Mouse (Mus musculus) MEL (cell line): ENCODE data around the gene Ipo5. TPM values are rescaled to one million over a fixed set of nuclear protein-coding genes. Genes with fewer than 3 reads are reported as not detected.

ENCODE experiments used
- DNase-seq: peaks from one replicate; pipeline ENCODE4 v3.0.0; 2011; ENCODE audit warnings: low read depth, low spot score
- H3K27ac ChIP-seq: 2 replicates; pipeline ENCODE4 v1.5.1; 2012; ENCODE audit warnings: low read depth, mild to moderate bottlenecking, control low read depth, low read length, moderate library complexity; ENCODE audit not compliant: control insufficient read depth
- H3K27me3 ChIP-seq, 2 experiments: fragments of 150-350 bp in 1 of 2; sonication (generic) in 1 of 2; 2 replicates each; pipeline ENCODE4 v1.6.1; 2012; ENCODE audit warnings: low read length in 2 of 2, mild to moderate bottlenecking in 2 of 2, improper control_type of control experiment in 1 of 2, moderate library complexity in 1 of 2; ENCODE audit not compliant: insufficient read depth in 2 of 2, control insufficient read depth in 1 of 2
- H3K36me3 ChIP-seq, 2 experiments: 2 replicates each; pipeline ENCODE4 v1.6.1; 2012 to 2014; ENCODE audit warnings: low read length in 2 of 2, improper control_type of control experiment in 1 of 2, inconsistent platforms in 1 of 2, mild to moderate bottlenecking in 1 of 2; ENCODE audit not compliant: insufficient read depth in 2 of 2, control insufficient read depth in 1 of 2
- H3K4me1 ChIP-seq, 2 experiments: fragments of 150-350 bp in 1 of 2; sonication (generic) in 1 of 2; 2 replicates each; pipeline ENCODE4 v1.6.1; 2012; ENCODE audit warnings: low read length in 2 of 2, improper control_type of control experiment in 1 of 2, mild to moderate bottlenecking in 1 of 2; ENCODE audit not compliant: insufficient read depth in 2 of 2, control insufficient read depth in 1 of 2
- H3K4me3 ChIP-seq, 2 experiments: fragments of 150-350 bp in 1 of 2; sonication (generic) in 1 of 2; 2 replicates each; pipeline ENCODE4 v1.5.1; 2012; ENCODE audit warnings: low read depth in 2 of 2, low read length in 2 of 2, mild to moderate bottlenecking in 2 of 2, moderate library complexity in 2 of 2, control low read depth in 1 of 2, improper control_type of control experiment in 1 of 2; ENCODE audit not compliant: control insufficient read depth in 1 of 2, insufficient read depth in 1 of 2
- H3K79me2 ChIP-seq: 2 replicates; pipeline ENCODE4 v1.6.1; 2012; ENCODE audit warnings: mild to moderate bottlenecking, low read length, moderate library complexity; ENCODE audit not compliant: control insufficient read depth, poor library complexity, insufficient read depth
- H3K9ac ChIP-seq: 2 replicates; pipeline ENCODE4 v1.6.1; 2012; ENCODE audit warnings: low read depth, mild to moderate bottlenecking, control low read depth, low read length, moderate library complexity; ENCODE audit not compliant: control insufficient read depth, poor library complexity, severe bottlenecking
- H3K9me3 ChIP-seq: fragments of 150-350 bp; sonication (generic); replicated peaks from 2 replicates; pipeline ENCODE4 v1.6.1; 2012; ENCODE audit warnings: mild to moderate bottlenecking, low read length, improper control_type of control experiment, moderate library complexity; ENCODE audit not compliant: insufficient read depth
- BHLHE40 ChIP-seq: IDR thresholded peaks from 2 replicates; pipeline ENCODE4 v1.6.1; 2012; ENCODE audit warnings: low read depth, mild to moderate bottlenecking, inconsistent platforms, low read length, improper control_type of control experiment, borderline replicate concordance
- CHD2 ChIP-seq: IDR thresholded peaks from 2 replicates; pipeline ENCODE4 v1.6.1; 2011; ENCODE audit warnings: low read length, improper control_type of control experiment
- CTCF ChIP-seq, 3 experiments: IDR thresholded peaks in 2 of 3; conservative IDR thresholded peaks in 1 of 3; 2 replicates each; pipeline ENCODE4 v1.5.1; 2011 to 2012; ENCODE audit warnings: low read length in 3 of 3, low read depth in 2 of 3, mild to moderate bottlenecking in 2 of 3, improper control_type of control experiment in 1 of 3, inconsistent platforms in 1 of 3, mixed read lengths in 1 of 3, moderate library complexity in 1 of 3; ENCODE audit not compliant: control insufficient read depth in 1 of 3, insufficient read depth in 1 of 3, poor library complexity in 1 of 3, severe bottlenecking in 1 of 3
- ELF1 ChIP-seq: IDR thresholded peaks from 2 replicates; pipeline ENCODE4 v1.6.1; 2014; ENCODE audit warnings: low read depth, mild to moderate bottlenecking, inconsistent platforms, low read length, improper control_type of control experiment, moderate library complexity
- ETS1 ChIP-seq: IDR thresholded peaks from 2 replicates; pipeline ENCODE4 v1.6.1; 2012; ENCODE audit warnings: low read depth, mild to moderate bottlenecking, inconsistent platforms, low read length, improper control_type of control experiment, moderate library complexity
- GABPA ChIP-seq: IDR thresholded peaks from 2 replicates; pipeline ENCODE4 v1.6.1; 2012; ENCODE audit warnings: low read depth, mild to moderate bottlenecking, inconsistent platforms, low read length, improper control_type of control experiment, moderate library complexity
- GATA1 ChIP-seq: IDR thresholded peaks from 2 replicates; pipeline ENCODE4 v1.6.1; 2011; ENCODE audit warnings: low read depth, low read length, improper control_type of control experiment
- HCFC1 ChIP-seq: IDR thresholded peaks from 2 replicates; pipeline ENCODE4 v1.6.1; 2012; ENCODE audit warnings: low read depth, mild to moderate bottlenecking, inconsistent platforms, low read length, improper control_type of control experiment, moderate library complexity
- MAFK ChIP-seq: IDR thresholded peaks from 2 replicates; pipeline ENCODE4 v1.6.1; 2011; ENCODE audit warnings: low read depth, mild to moderate bottlenecking, low read length, improper control_type of control experiment, borderline replicate concordance
- MAX ChIP-seq: IDR thresholded peaks from 2 replicates; pipeline ENCODE4 v1.6.1; 2011; ENCODE audit warnings: low read length, improper control_type of control experiment
- MAZ ChIP-seq: IDR thresholded peaks from 2 replicates; pipeline ENCODE4 v1.6.1; 2012; ENCODE audit warnings: low read depth, mild to moderate bottlenecking, inconsistent platforms, low read length, improper control_type of control experiment
- MYB ChIP-seq: IDR thresholded peaks from 2 replicates; pipeline ENCODE4 v1.6.1; 2011; ENCODE audit warnings: mild to moderate bottlenecking, low read depth, low read length, improper control_type of control experiment
- MYC ChIP-seq: IDR thresholded peaks from 2 replicates; pipeline ENCODE4 v1.6.1; 2011; ENCODE audit warnings: low read depth, mild to moderate bottlenecking, low read length, improper control_type of control experiment, moderate library complexity
- NELFE ChIP-seq: IDR thresholded peaks from 2 replicates; pipeline ENCODE4 v1.6.1; 2011; ENCODE audit warnings: low read depth, low read length, improper control_type of control experiment
- NRF1 ChIP-seq: IDR thresholded peaks from 2 replicates; pipeline ENCODE4 v1.6.1; 2014; ENCODE audit warnings: low read depth, mild to moderate bottlenecking, inconsistent platforms, low read length, improper control_type of control experiment, moderate library complexity; ENCODE audit not compliant: poor library complexity, insufficient read depth, severe bottlenecking
- POLR2A ChIP-seq, 2 experiments: IDR thresholded peaks; 2 replicates each; pipeline ENCODE4 v1.6.1; 2011 to 2012; ENCODE audit warnings: low read length in 2 of 2, mild to moderate bottlenecking in 2 of 2, control low read depth in 1 of 2, improper control_type of control experiment in 1 of 2, low read depth in 1 of 2, moderate library complexity in 1 of 2; ENCODE audit not compliant: control insufficient read depth in 1 of 2, insufficient read depth in 1 of 2, poor library complexity in 1 of 2
- POLR2AphosphoS2 ChIP-seq: IDR thresholded peaks from 2 replicates; pipeline ENCODE4 v1.6.1; 2011; ENCODE audit warnings: low read length, improper control_type of control experiment
- RCOR1 ChIP-seq: IDR thresholded peaks from 2 replicates; pipeline ENCODE4 v1.6.1; 2012; ENCODE audit warnings: low read depth, mild to moderate bottlenecking, inconsistent platforms, low read length, improper control_type of control experiment
- TCF12 ChIP-seq: IDR thresholded peaks from 2 replicates; pipeline ENCODE4 v1.6.1; 2014; ENCODE audit warnings: low read depth, mild to moderate bottlenecking, inconsistent platforms, low read length, improper control_type of control experiment, moderate library complexity
- UBTF ChIP-seq: IDR thresholded peaks from 2 replicates; pipeline ENCODE4 v1.6.1; 2012; ENCODE audit warnings: low read depth, mild to moderate bottlenecking, inconsistent platforms, low read length, improper control_type of control experiment, moderate library complexity, borderline replicate concordance; ENCODE audit not compliant: insufficient read depth
- USF1 ChIP-seq: IDR thresholded peaks from 2 replicates; pipeline ENCODE4 v1.6.1; 2014; ENCODE audit warnings: low read depth, mild to moderate bottlenecking, inconsistent platforms, low read length, improper control_type of control experiment, moderate library complexity
- USF2 ChIP-seq, 2 experiments: IDR thresholded peaks; 2 replicates each; pipeline ENCODE4 v1.6.1; 2011 to 2012; ENCODE audit warnings: improper control_type of control experiment in 2 of 2, low read length in 2 of 2, borderline replicate concordance in 1 of 2, inconsistent platforms in 1 of 2, low read depth in 1 of 2, mild to moderate bottlenecking in 1 of 2; ENCODE audit not compliant: insufficient read depth in 1 of 2
- ZKSCAN1 ChIP-seq: IDR thresholded peaks from 2 replicates; pipeline ENCODE4 v1.6.1; 2012; ENCODE audit warnings: low read depth, mild to moderate bottlenecking, inconsistent platforms, low read length, improper control_type of control experiment, moderate library complexity
- ZMIZ1 ChIP-seq: IDR thresholded peaks from 2 replicates; pipeline ENCODE4 v1.6.1; 2012; ENCODE audit warnings: low read depth, mild to moderate bottlenecking, inconsistent platforms, low read length, improper control_type of control experiment, moderate library complexity
- ZNF384 ChIP-seq: IDR thresholded peaks from 2 replicates; pipeline ENCODE4 v1.6.1; 2012; ENCODE audit warnings: low read depth, mild to moderate bottlenecking, inconsistent platforms, low read length, improper control_type of control experiment
- polyA plus RNA-seq, 2 experiments: library from polyadenylated mRNA; stranded (reverse) in 1 of 2; unstranded in 1 of 2; fragments of >175 nt in 1 of 2; fragments of >200 nt in 1 of 2; gene quantifications; 2 replicates each; pipeline versions ENCODE4 v1.2.1 to v1.2.4; 2012; ENCODE audit warnings: low replicate concordance in 2 of 2, low read depth in 1 of 2; ENCODE audit not compliant: insufficient read length in 2 of 2, insufficient read depth in 1 of 2, missing spikeins in 1 of 2
- total RNA-seq: library from RNA; depleted of rRNA; stranded (reverse); fragments of 300-350 nt; gene quantifications from 2 replicates; pipeline ENCODE4 v1.2.3, GENCODE M21; 2012

Ipo5 gene
- total and polyA plus RNA-seq, 3 experiments: 32.1 to 193 (median 157) TPM

GRCm38 (mm10) chr14:120933624-120934023 is 22.6 kb downstream of the Ipo5 start:
- H3K9ac ChIP-seq: no peak overlapping the region
- H3K4me3 ChIP-seq: no peak overlapping the region
- H3K4me1 ChIP-seq: no peaks in the 10 kb centered on the region
- H3K27ac ChIP-seq: no peak overlapping the region
- no peak for DNase-seq
- TF ChIP-seq POLR2AphosphoS2 (no peak), GABPA (no peak), USF1 (no peak), CHD2 (no peak), BHLHE40 (no peak), MYB (no peak), UBTF (no peak), ZMIZ1 (no peak), MYC (no peak), ZNF384 (no peak), NRF1 (no peak), ZKSCAN1 (no peak), NELFE (no peak), GATA1 (no peak), POLR2A (IDR thresholded peaks at IDR 0.05; ENCODE audit: control insufficient read depth in 1 of 2, insufficient read depth in 1 of 2, low read depth in 1 of 2, low read length in 2 of 2, poor library complexity in 1 of 2) (no peak), CTCF (IDR thresholded peaks at IDR 0.05 in 2 of 3, conservative IDR thresholded peaks at IDR 0.05 in 1 of 3; ENCODE audit: control insufficient read depth in 1 of 3, insufficient read depth in 1 of 3, low read depth in 2 of 3, low read length in 3 of 3, poor library complexity in 1 of 3, severe bottlenecking in 1 of 3) (no peak), TCF12 (no peak), MAFK (no peak), MAX (no peak), USF2 (IDR thresholded peaks at IDR 0.05; ENCODE audit: borderline replicate concordance in 1 of 2, insufficient read depth in 1 of 2, low read depth in 1 of 2, low read length in 2 of 2) (no peak)
- H3K27me3 ChIP-seq: no peaks in the 10 kb centered on the region
- H3K79me2 ChIP-seq: 0 out of 2 replicates have a peak, but pooled peaks cover 2% of the 10 kb centered on the region
- H3K9me3 ChIP-seq: no peaks in the 10 kb centered on the region
- peaks cover 0 to 33% of the 10 kb centered on the region in 2 experiments; a peak in 2 of 4 replicates for H3K36me3 ChIP-seq

GRCm38 (mm10) chr14:120937102-120937501 is 26.1 kb downstream of the Ipo5 start:
- no peaks in the 10 kb centered on the region for H3K4me1 ChIP-seq
- no peak overlapping the region for H3K27ac ChIP-seq
- peaks cover 0 to 31% of the 10 kb centered on the region in 2 experiments; a peak in 2 of 4 replicates for H3K36me3 ChIP-seq
- no peak overlapping the region for H3K4me3 ChIP-seq
- no peak overlapping the region for H3K9ac ChIP-seq
- H3K27me3 ChIP-seq: no peaks in the 10 kb centered on the region
- DNase-seq: no peak
- H3K79me2 ChIP-seq: no peaks in the 10 kb centered on the region
- no peaks in the 10 kb centered on the region for H3K9me3 ChIP-seq
- TF ChIP-seq MAZ (no peak), ELF1 (no peak), RCOR1 (no peak), GATA1 (no peak), TCF12 (no peak), ZKSCAN1 (no peak), ETS1 (no peak), ZMIZ1 (no peak), HCFC1 (no peak), USF2 (IDR thresholded peaks at IDR 0.05; ENCODE audit: borderline replicate concordance in 1 of 2, insufficient read depth in 1 of 2, low read depth in 1 of 2, low read length in 2 of 2) (no peak)
